Mouse (Mus musculus): ENCODE data around the gene Zcchc8.

Zcchc8 gene

DNA sequence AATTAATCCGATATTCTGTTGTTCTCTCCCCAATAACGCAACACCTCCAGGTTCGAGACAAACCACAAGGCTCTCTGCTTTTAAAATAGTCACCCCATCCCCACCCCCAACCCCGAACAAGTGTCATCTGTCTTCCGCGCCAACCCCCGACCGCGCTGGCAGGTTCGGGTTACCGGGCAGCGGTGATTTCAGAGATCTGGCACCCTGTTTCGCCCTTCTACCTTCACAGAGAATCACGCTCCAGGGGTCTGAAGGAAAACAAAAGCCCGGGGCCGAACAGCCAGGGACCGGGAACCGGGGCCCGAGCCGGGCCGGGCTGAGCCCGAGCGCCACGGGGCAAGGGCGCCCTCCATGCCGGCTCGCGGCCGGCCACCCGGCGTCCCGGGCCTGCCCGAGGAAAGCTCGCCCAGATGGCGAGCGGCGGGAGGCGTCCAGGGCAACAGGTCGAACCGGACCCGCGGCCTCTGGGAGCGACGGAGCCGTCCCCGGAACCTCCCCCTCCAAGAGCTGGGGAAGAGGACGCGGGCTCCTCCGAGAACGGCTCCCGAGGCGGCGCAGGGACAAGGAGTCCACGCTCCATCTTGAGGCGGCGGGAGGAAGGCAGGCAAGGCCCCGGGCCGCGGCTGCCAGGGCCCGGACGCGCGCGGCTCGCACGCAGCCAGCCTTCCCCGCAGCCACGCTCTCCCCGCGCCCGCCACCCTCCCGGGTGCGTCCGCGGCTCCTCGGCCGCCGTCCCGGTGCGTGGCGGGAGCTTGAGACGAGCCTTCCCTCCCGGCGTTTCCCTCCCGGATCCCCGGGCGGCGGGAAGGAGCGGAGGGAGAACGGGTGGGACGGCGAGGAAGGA, 37.3 kb downstream of the Zcchc8 start:
- peak; percentile 59 for DNase-seq (ENCODE audit: low read depth, low spot score)

DNA sequence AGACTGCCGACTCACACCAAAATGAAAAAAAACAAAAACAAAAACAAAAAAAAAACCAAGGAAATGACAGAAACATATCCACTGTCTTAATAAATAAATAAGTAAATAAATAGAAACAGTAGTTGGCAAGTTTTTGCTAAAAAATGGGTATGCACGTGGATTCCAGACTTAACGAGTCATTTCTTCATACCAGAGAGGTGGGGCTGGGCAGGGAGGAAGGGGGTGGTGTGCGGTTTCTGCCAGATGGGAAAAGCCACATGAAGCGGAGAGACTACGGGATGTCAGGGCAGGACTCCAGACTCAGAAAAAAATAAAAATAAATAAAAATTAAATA, 37.9 kb downstream of the Zcchc8 start:
- DNase-seq (ENCODE audit: low read depth, low spot score), result peak; percentile 44

DNA sequence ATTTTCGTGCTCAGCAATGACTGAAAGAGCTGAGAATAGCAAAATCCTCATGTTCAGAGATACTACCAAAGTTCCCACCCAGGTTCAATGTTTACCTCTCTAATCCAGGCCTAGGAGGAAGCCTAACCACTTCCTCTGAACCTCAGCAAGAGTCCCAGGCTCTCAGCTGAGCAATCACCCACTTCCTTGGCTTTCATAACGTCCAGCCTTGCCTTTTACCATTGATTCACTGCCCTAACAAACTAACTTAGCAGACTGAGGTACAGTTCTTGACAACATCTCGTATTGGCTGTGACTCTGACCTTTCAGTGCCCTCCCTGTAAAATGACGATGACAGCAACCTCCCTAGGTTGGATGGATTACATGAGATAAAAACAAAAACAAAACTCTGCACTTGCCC, 38.5 kb downstream of the Zcchc8 start:
- no peak for DNase-seq (ENCODE audit: low read depth, low spot score)

DNA sequence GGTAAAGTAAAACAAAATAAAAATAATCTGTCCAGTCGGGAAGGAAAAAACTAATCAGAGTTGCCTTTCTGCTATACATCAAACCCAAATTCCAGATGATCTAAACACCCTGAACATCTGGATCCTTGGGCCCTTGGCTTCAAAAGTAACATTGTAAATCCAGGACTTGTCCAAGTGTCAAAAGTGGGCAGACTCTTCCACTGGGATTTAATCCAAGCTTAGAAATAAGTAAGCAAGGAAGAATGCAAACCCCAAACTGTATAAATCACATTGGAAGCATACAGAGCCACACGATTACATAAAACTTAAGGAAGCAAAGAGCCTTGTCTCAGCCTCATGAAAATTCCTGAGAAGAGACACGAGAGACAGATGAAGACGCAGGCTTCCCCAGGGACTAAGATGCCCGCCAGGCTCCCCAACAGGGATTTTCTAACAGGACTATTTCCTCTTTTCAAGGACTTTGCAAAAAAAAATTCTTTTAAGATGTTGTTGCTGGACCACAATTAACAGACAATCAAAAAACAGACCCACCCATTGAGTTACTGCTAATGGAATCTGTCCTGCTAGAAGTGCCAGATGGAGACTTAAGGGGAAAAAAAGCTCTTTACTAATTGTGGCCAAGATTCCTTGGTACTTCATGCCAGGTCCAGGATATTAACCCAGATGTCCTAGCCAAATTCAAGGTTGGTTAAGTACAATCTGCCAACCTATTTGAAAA, 41.2 kb downstream of the Zcchc8 start:
- DNase-seq (ENCODE audit: low read depth, low spot score), result no peak

DNA sequence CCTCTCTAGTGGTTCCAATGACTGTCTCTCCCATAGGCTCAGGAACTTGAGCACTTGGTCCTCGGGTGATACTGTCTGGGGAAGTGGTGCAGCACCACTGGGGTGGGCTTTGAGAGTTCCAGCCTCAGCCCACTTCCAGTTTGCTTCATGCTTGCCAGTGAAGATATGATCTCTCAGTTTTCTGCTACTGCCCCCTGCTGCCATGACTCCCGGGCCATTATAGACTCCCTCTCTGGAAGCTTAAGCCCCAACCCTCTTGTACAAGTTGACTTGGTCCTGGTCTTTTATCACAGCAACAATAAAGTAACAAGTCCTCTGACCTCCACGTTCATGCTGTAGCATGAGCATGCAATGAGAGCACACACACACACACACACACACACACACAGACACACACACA, 41.8 kb downstream of the Zcchc8 start:
- DNase-seq (ENCODE audit: low read depth, low spot score), result no peak

DNA sequence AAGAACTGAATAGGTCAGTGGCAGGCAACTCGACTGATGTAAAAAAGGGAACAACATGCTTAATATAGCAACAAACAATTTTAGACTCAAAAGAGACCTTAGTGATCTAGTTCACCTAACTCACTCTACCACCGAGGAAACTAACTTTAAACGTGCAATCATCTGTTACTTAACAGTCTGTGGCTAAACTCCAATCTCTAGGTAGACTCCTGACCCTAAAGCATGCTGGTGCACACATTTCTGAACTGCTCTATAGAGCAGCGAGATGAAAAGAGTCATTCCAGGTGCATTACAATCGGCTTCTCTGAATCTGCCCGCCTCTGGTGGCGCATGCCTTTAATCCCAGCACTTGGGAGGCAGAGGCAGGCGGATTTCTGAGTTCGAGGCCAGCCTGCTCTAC, 45.2 kb downstream of the Zcchc8 start:
- DNase-seq (ENCODE audit: low read depth, low spot score), result no peak

DNA sequence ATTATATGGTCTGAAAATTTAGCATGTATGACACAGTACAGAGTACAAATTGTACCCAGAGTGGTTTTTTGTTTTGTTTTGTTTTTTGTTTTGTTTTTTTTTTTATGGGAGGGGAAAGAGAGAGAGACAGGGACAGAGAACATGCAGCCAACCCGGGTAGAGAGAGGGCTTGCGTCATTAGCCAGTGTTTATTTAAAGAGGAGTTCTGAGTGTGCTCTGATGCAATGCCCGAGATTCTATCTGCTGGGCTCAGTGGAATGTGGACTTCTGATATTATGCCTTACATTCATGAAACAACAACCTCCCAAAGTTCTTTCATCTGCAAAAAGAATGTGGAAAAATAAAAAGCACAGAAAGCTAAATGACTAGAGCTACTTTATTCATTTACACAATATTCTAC, 45.7 kb downstream of the Zcchc8 start:
- no peak for DNase-seq (ENCODE audit: low read depth, low spot score)

DNA sequence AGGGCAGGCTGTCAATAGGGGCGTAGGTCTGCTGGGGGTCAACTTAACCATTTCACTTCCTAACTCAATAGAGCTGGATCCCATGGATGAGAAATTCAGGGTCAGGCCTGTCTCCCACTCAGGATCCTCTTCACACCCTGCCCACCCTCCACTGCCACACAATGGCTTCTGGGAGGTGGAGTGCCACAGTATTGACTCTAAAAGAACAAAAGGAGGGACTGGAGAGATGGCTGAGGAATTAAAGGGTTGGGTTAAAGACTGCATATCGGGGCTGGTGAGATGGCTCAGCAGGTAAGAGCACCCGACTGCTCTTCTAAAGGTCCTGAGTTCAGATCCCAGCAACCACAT, 49.5 kb downstream of the Zcchc8 start:
- no peak for DNase-seq (ENCODE audit: low read depth, low spot score)

DNA sequence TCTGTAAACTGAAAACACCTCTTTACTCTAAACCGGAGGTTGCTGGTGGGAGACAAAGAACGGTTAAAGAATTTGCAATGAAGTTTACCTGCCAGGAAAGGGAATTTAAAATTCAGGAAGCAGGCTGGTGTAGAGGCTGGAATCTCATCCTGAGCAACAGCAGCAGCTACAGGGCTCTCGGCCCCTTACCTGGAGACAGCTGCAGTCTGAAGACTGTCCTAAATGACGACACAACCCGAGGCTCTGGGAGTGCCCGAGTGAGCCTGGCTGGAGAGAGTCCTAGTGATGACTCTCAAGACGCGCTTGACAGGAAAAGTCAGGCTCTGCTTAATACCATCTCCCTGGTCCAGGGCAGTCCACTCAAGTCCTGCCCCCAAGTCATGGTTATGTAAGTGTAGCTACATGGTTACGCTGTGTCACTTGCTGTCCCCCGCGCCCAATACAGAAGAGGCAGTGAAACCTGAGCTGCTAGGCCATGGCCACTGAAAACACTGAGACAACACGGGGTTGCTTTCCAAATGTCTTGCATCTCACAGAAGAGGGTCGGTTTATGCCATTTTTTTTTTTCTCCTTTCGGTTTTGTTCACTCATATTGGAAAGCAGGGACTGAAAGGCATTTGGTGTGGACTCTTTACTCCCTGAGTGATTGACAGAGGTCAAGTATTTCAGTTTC, 50.0 kb downstream of the Zcchc8 start:
- DNase-seq (ENCODE audit: low read depth, low spot score), result peak; percentile 25

DNA sequence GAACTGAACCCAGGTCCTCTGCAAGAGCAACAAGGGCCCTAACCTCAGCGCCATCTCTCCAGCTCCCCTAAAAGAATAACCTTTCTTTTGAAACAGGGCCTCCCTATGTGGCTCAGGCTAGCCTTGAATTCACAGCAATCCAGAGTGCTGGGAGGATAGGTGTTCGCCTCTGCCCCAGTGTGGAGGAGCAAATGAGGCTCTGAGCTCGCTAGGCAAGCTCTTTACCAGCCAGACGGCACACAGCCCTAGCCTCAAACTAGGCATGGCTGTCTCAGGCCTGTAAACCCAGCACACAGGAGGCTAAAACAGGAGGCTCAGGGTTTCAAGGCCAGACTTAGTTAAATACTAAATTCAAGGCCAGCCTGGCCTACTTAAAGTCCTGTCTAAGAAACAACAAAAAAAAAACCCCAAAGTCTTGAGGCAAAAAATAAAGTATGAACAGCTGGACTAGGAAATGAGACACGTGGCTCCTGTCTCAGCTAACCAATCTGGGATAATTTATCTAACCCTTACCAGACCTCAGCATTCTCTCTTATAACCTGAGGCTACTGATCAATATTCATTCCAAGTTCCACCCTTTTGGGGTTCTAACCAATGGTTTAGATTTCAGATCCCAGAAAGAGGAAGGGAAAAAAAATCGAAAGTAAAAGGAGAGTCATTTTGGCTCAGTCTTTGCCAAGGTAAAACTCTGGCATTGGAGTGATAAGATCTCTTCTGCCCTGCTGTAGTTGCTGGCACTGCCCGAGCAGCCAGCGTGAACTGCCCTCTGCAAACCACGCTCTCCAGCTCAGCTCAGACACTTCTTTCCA, 50.7 kb downstream of the Zcchc8 start:
- DNase-seq (ENCODE audit: low read depth, low spot score), result no peak

DNA sequence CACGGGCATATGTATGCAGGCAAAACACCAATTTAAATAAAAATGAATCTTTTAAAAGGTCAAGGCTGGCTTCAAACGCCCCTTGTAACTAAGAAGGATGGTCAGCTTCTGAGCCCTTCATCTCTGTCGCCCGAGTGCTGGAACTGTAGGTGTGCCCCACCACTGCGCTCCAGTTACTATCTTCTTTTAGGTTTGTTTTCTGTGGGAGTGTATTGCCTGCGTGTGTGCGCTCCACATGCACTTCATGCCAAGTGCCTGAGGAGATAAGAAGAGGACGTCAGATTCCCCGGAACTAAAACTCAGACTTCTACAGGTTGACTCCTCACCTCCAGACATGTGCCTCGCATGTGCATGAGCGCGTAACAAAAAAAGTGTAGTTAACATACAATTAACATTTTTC, 53.0 kb downstream of the Zcchc8 start:
- no peak for DNase-seq (ENCODE audit: low read depth, low spot score)

DNA sequence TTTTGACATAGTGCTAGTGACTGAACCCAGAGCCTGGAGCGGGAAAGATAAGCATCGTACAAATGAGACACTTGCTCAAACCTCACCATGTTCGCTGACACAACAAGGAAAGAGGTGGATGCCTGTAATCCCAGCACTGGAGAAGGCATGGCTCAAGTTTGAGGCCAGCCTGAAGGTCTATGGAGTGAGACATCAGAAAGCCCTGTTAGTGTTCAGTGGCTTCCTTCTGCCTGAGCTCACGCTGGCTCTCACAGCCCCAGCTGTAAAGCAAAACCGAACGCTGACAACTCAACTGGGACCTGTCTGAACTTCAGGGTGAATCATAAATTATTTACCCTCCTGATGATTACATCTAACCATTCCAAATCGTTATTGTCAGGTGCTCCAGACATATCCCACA, 54.9 kb downstream of the Zcchc8 start:
- no peak for DNase-seq (ENCODE audit: low read depth, low spot score)

DNA sequence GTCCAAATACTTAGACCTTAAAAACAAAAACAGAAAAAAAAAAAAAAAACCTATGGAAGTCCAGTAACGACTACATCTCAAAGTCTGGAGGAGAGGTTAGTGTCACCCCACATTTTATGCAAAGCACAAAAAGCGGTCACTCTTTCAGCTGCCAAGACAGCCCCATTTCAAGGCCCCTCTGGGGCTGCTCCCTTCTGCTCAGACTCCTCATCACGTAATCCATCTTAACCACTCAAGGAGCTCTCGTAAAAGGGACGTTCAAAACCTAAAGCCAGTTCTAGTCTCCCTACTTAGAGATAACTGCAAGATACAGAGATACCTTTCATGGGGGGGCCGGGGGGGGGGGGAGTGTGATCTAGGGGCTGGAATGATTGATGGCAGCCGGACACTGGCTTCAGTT, 56.6 kb downstream of the Zcchc8 start:
- DNase-seq (ENCODE audit: low read depth, low spot score), result no peak

DNA sequence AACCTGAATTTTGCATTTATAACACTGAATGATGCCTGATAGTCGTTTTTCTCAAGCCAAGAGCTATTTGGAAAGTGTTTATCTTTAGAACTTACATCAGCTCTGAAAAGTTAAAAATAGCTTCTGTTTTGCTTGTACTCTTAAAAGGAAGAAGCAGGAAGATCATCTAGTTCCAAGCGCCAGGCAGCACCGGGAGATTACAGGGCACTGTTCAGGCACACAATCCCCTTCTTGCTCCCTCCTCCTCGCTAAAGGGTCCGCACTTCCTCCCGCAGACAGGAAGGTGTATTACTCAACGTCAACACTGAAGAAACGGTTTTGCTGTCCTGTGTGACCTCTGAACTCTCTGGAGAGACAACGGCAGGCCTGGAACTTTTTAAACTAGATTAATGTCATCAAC, 58.8 kb downstream of the Zcchc8 start:
- DNase-seq (ENCODE audit: low read depth, low spot score), result no peak

DNA sequence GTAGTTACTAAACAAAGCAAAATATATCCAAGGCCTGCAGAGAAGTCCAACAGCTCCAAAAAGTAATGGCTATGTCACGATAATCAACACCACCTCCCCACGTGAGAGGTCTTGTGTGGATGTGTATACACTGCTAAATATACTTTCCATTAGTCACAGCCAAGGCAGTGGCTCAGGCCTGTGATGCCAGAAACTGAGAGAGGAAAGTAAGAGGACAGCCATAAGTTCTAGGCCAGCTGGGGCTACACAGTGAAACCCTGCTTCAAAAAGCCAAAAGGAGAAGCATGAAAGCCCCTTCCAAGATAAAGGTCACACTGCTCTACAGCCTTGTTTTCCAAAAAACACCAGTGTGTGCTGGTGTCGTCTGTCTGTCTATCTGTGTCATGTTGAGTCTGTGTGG, 59.3 kb downstream of the Zcchc8 start:
- no peak for DNase-seq (ENCODE audit: low read depth, low spot score)

DNA sequence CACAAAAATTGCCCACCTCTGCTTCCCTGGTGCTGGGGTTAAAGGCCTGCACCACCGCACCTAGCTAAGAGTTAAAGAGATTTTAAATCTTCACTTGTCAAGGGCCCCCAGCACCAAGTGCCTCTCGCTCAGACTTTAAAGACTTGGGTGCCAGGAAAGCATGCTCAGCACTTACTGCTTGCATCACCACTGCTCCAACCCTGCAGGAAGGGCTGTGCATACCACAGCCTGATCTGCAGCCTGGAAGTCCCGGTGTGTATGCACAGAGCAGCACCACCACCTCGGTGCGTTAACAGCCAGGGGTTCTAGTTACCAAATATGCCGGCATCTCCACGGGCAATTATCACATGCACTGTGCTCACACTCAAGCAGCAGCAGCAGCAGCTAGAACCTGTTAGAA, 63.2 kb downstream of the Zcchc8 start:
- DNase-seq (ENCODE audit: low read depth, low spot score), result no peak

DNA sequence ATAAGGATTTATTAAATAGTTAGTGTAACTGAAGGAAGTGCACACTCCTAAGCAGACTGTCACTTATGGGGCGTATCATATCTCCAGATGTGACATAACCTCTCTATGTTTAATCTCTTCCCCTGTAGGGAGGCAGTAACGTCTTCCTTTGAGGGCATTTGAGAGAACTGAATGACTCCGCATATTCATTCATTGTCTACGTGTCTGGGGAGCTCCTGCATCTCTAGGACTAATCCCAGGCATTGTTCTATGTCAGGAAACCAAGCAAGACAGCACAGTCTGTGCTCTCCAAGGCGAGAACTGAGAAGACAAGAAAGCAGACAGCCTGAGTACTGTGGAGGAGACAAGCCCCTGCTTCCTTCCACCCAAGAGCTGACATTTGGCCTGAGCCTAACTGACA, 66.0 kb downstream of the Zcchc8 start:
- peak; percentile 45 for DNase-seq (ENCODE audit: low read depth, low spot score)

DNA sequence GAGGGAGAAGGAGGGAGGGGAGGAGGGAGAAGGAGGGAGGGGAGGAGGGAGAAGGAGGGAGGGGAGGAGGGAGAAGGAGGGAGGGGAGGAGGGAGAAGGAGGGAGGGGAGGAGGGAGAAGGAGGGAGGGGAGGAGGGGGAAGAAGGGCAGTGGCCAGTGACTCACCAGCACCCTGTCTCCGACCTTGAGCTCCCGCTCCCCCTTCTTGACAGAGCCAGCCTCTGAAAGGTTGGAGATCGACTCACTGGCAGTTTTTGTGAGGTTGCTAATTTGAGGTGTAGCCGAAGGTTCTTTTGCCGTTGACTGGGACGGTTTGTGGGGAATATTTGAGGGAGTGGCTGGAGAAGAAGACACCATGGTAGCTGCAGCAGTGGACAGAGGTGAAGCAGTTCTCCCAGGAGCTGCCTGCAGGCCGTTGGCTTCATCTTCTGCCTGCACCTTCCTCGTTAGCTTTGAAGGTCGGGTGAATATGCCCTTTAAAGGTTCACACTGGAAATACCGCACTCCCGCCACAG, 67.6 kb downstream of the Zcchc8 start:
- no peak for DNase-seq (ENCODE audit: low read depth, low spot score)

DNA sequence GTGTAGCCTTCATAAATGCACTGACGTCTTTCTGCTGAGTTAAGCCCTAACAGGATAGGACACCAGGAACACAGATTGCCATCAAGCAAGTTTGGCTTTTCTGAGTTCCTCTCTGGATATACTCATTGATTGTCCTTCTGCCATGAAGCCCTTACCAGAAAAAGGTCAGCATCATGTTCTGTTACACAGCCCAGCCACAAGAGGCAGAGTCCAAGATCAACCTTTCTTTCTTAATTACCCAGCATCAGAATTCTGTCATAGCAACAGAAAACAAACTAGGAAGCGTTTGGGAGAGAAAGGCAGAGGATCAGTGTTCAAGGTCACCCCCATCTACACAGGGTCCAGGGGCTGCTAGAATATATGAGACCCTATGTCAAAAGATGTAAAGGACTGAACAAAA, 70.1 kb downstream of the Zcchc8 start:
- DNase-seq (ENCODE audit: low read depth, low spot score), result no peak

All from R1 (cell line).